Mouse (Mus musculus): ENCODE measurements at regions not wholly inside any gene's neighbourhood (a gene's known extent, or its start where the extent isn't known, plus 50 kb on each side); places are given as distances from the start of the nearest gene placed in this dataset.
"Not testable (repeated sequence)": the region's sequence is repeated elsewhere in the genome, so short reads cannot be mapped to it uniquely, and the experiment has no call there.

DNA sequence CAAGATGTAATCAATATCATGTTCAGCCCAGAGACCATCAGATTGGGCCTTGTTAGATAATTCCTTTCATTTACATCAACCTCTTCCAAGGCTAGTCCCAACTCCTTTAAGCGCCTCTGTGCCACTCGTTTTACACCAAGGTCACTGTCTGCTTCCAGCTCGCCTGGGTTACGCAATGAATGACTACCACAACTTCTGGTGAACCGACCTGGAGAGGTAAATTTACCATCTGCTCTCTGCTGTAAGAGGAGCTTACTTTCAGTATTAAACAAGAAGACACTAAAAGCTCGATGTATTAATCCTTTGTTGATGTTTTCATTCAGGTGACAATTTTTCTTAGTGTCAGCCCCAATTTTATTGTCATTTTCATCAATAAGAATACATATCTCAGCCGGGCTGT, 51.7 kb upstream of the Fam174b start:
- peak; percentile 58 for DNase-seq (ENCODE audit: low read depth)

- DNase-seq (ENCODE audit: low read depth): not testable (repeated sequence)
These were observed 53.9 kb upstream of the Fam174b start for GRCm38 (mm10) chr7:73686245-73686644.

- no peak for DNase-seq (ENCODE audit: low read depth)
These were observed 57.3 kb upstream of the Fam174b start for GRCm38 (mm10) chr7:73682756-73683155.

- DNase-seq (ENCODE audit: low read depth): no peak
These were observed 69.5 kb upstream of the Fam174b start for GRCm38 (mm10) chr7:73670598-73670997.

DNA sequence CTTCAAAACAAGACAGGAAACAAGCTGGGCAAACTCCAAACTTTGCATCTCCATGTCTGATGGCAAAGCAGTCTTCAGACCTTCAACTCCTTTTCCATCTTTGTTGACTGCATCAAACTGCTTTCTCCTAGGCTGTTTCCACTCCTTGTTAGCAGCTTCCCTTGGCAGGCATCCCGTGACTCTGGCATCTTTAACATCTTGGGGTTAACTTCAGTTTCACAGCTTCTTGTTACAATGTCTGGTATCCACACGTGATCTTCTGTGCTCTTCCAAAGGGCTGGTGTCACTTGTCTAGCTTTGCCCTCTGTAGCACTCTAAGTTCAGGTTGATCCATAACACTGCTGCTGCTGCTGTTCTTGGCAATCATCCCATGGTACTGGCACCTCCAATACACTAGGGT, 71.3 kb upstream of the Fam174b start:
- DNase-seq (ENCODE audit: low read depth): no peak

DNA sequence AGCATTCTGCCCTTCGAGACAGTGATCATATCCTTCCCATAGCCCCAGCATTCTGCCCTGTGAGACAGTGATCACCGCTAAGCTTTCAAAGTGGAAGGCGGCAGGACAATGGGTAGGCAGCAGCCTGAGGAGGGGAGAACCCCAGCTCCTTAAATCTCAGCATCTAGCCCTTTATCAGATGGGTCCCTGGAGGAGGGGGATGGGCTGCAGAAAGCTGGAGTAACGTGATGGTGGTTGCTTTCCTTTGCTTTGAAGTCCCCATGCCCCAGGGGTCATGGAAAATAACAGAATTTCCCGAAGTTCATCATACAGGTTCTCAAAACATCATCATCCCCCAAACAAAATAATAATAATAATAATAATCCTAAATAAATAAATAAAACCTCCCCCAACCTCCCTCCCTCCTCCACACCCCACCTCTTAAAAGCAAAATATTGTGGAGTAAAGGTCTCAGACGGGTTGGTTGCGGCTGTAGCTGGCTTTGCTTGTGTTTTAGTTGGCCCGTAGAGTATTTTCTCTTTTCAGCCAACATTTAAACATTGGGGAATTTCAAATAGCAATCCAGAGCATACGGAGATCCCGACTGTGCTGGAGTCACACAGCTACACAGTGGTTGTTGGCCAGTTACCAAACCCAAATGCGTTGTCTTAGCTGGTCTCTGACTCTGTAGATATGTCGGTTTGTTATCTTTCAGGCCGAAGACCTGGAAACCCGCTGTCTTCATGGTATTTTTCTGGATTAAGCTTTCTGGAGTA, 73.0 kb upstream of the Fam174b start:
- no peak for DNase-seq (ENCODE audit: low read depth)

DNA sequence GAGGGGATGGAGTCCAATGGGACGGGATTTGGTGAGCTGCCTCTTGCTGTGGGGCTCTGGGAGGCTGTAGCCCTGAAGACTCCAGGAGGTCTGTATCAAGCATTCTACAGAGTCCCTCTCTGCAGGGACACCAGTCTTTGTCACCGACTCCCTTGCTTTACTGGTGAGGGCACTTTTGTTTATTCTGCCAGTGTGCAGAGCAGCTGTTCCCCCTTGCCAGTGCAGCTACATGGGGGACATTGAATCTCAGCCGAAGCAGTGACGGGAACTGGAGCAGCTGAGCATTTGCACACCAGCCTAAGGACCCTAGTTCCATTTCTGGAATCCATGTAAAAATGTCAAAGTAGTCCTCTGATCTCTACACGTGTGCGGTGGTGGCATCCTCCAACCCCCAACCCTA, 75.1 kb upstream of the Fam174b start:
- DNase-seq (ENCODE audit: low read depth): no peak

- DNase-seq (ENCODE audit: low read depth): no peak
These were observed 77.6 kb upstream of the Fam174b start for GRCm38 (mm10) chr7:73662536-73662935.

GRCm38 (mm10) chr7:73661901-73662300, 78.2 kb upstream of the Fam174b start:
- DNase-seq (ENCODE audit: low read depth): no peak

GRCm38 (mm10) chr7:73659551-73659950, 80.6 kb upstream of the Fam174b start:
- no peak for DNase-seq (ENCODE audit: low read depth)

- no peak for DNase-seq (ENCODE audit: low read depth)
These were observed 82.8 kb upstream of the Fam174b start for GRCm38 (mm10) chr7:73657283-73657682.

- DNase-seq (ENCODE audit: low read depth): not testable (repeated sequence)
These were observed 83.7 kb upstream of the Fam174b start for GRCm38 (mm10) chr7:73656424-73656795.

GRCm38 (mm10) chr7:73655787-73656423, 84.2 kb upstream of the Fam174b start:
- DNase-seq (ENCODE audit: low read depth): peak; percentile 54

DNA sequence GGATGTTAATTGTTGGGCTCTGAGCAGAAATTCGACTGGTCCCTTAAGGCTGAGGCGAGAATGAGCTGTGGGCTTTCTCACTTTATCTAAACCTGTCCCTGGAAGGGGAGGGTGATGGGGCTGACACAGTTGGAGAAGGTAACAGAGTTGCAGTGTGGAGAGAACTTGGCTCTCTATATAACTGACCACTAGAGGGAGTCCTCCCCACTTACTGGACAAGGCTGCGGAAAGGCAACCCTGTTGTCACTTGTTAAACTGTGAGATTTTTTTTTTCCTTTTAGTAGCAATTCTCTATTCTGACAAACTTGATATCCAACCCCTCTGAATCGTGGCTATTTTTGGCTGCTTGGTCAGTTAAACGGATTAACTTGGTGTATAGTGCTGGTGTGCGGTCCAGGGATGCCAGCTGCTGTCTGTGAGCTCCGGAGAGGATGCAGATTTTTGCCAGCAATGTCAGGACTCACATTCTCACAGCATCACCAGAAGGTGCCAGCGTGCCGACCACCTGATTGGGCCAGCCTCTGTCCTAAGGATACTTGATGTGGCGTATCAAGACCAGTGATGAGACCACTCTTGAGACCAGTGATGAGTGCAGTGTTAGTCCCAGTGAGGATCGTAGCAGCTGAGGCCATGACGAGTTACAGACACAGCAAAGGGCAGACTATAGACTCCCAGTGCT, 85.8 kb upstream of the Fam174b start:
- DNase-seq (ENCODE audit: low read depth): peak; percentile 63

- DNase-seq (ENCODE audit: low read depth): no peak
These were observed 89.2 kb upstream of the Fam174b start for GRCm38 (mm10) chr7:73650909-73651308.

GRCm38 (mm10) chr7:73648010-73648409, 92.1 kb upstream of the Fam174b start:
- DNase-seq (ENCODE audit: low read depth): peak; percentile 86

DNA sequence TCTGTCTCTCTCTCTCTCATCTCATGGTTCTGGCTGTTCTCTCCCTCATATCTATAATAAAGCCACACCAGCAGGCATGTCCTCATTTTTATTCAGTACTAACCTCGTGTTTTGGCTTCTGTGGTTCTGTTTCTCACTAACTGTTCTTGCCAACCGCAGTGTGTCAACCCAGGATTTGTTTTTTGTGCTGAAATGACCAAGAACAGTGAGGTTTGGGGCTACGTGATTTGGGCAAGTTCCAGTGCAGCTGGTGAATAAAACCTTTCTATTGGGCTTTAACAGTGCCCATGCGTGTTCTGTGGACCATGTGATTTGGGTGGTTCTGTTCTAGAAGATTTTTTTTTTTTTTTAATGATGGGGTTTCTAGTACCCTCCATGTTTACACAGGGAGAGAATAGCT, 93.0 kb upstream of the Fam174b start:
- no peak for DNase-seq (ENCODE audit: low read depth)

DNA sequence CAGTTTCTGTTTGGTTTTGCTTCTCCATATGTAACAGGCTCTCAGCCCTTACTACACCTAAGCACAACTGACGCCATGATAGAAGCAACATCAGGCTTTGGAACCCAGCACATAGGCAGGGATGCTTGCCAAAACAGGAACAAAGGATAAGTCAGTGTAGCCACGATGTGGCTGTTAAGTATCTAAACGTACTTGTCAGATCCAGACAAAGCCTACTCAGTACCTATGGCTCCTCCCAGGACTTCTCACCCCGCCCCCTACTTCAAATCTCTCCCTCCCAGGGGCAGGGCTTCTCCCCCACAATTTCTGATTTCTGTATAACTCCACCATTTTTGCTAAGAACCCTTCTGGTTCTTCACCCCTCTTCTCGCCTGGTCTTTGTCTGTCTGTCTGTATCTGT, 93.4 kb upstream of the Fam174b start:
- peak; percentile 53 for DNase-seq (ENCODE audit: low read depth)

GRCm38 (mm10) chr7:73644362-73644904, 95.7 kb upstream of the Fam174b start:
- no peak for DNase-seq (ENCODE audit: low read depth)

DNA sequence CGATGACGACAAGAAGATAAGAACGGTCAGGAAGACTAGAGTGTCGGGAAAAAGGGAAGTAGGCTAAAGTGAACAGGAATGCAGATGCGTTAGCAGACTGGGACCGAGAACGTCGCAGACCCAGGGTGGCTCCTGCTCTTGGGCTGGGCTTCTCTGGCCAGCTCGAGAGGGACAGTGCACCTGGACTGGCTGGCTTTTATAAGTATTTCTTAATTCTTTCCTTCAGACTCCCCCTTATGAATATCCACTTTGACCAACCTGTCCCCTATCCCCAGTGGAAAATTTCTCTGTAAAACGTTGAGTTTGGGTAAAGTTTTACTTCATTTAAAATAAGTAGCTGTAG, 96.1 kb upstream of the Fam174b start:
- no peak for DNase-seq (ENCODE audit: low read depth)

DNA sequence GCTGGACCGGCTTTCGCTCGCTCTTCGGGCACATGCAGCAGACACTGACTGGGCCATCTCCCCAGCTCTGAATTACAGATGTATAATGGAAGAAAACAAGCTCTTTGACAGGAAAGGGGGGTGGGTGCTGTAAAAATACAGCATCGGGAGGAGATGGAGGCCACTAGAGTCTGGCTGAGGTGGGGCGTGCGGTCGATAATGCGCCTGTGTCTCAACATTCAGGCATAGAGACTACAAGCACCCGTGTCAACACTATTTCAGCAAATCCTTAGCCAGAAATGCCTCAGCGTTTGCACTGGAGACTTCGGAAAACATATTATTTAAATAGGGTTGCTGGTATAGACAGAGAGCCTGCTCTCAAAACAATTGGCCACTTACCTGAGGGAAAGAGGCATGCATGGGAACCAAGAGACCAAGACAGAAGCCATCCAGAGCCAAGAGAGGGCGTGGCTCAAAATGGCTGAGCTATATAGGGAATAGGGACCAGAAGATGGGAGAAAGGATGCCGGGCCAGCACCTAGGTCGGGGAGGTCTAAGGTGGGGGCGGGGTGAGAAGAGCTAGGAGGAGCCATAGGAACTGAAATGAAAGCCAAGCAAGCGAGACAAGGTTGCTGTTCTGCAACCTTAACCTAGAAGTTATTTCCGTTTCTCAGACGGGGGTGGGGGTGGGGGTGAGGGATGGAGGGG, 96.7 kb upstream of the Fam174b start:
- no peak for DNase-seq (ENCODE audit: low read depth)

GRCm38 (mm10) chr7:73640194-73640593, 98.6 kb upstream of the Chd2 start:
- DNase-seq (ENCODE audit: low read depth): no peak

DNA sequence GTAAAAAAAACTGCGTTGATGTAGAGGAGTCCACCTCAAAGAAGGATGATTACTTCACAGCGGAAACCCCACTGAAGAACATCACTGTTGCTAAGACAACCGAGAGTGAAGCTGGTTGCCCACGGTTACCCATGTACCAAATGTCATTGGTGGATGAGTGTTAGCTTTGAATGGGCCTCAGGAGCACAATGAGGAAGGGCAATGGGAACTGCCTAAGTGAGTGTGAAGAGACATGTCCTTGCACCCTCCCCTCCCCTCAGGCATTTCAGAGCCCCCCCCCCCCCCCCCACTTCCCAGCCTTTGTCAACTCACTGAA, 96.1 kb upstream of the Chd2 start:
- no peak for DNase-seq (ENCODE audit: low read depth)

Measured in 416B (cell line).